8 mouse cellular contexts compared by ENCODE assay signal in the genomic region with DNA sequence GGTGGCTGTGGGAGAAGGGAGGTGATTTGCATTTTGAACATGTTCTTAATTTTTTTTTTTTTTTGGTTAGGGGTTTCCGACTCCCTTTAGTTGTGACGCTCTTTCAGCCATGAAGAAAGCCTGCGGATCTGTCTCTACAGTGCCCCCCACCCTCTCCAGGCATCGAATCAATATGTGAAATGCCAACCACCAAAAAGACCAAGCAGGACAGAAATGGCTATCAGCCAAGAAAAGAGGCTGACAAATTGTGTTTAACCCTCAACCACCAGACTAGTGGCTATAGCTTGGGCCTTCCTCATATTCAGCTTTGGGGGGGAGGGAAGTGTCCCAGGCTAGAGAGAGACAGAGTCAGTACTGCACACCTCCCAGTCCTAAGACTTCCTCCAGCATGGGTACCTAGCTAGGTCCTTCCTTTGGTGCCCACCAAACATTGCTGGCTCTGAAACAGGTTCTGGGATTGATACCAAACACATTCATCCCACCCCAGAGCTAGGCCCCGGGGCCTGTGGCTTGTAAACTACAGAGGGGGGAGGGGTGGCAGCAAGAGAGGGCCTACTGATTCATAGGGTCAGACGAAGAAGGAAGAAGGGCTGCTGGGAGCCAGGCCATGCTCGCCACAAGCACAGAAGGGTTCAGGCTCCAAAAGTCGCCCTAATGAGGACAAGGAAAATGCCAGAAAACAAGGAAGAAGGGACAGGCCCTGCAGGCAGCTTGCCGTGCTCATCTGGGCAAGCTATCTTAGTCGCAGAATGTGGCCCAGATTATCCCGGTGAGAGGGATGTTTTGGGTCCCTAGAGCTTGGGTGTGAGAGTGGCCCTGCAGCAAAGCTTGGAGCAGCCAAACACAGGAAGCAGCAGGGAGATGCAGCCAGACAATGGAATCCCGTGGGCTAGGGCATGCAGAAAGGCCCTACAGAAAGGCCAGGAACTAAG. TPM values are rescaled to one million over a fixed set of nuclear protein-coding genes. Genes with fewer than 3 reads are reported as not detected.
A peak's percentile ranks its signal among the peaks of the same experiment; 100 is the strongest.
DNase-seq lines count a peak whose midpoint lies in the region; ATAC-seq and TF ChIP-seq lines count a peak whose summit lies in the region.

No protein-coding gene starts in this region.

- ATAC-seq in intestine, embryonic 15.5 days, result no peak
- no peak for ATAC-seq in midbrain, embryonic 12.5 days (ENCODE audit: low FRiP score, low read depth)

- H3K36me3 ChIP-seq in kidney, adult 2 months (ENCODE audit: control insufficient read depth, insufficient read depth, low read length), result no peaks in the 10 kb centered on the region
- H3K36me3 ChIP-seq in intestine, embryonic 15.5 days, result no peaks in the 10 kb centered on the region
- H3K36me3 ChIP-seq in midbrain, embryonic 12.5 days, result peaks cover 13% of the 10 kb centered on the region; the same call in 1 of the 2 replicates

- peak overlapping the region; percentile 56 for H3K4me2 ChIP-seq in intestine, embryonic 15.5 days (replicated peaks)
- peak overlapping the region; percentile 40 for H3K4me2 ChIP-seq in midbrain, embryonic 12.5 days (replicated peaks)

- no peak for TF ChIP-seq CTCF in kidney, adult 2 months (conservative IDR thresholded peaks at IDR 0.05; ENCODE audit: insufficient read depth, insufficient read length, low read depth, low read length)
- TF ChIP-seq CTCF in brain, embryonic 14.5 days (IDR thresholded peaks at IDR 0.05; ENCODE audit: borderline replicate concordance, extremely low read depth, insufficient read depth, insufficient read length), result no peak

- H3K27me3 ChIP-seq in kidney, adult 2 months (replicated peaks; ENCODE audit: control insufficient read depth, insufficient read depth, low read length), result no peaks in the 10 kb centered on the region
- no peaks in the 10 kb centered on the region for H3K27me3 ChIP-seq in intestine, embryonic 15.5 days (replicated peaks)
- no peaks in the 10 kb centered on the region for H3K27me3 ChIP-seq in midbrain, embryonic 12.5 days

- peak; percentile 62 for DNase-seq in kidney, adult 2 months
- no peak for DNase-seq in kidney, adult 11 months
- peak; percentile 74 for DNase-seq in brain, embryonic 14.5 days (ENCODE audit: low read depth)
- DNase-seq in gastrocnemius, postnatal 25 days, result peak; percentile 81
- DNase-seq in right cerebral cortex, postnatal 4 days, result no peak
- DNase-seq in urinary bladder, postnatal 4 days (ENCODE audit: low spot score in 2 of 2), result no peak

- no peaks in the 10 kb centered on the region for H3K9me3 ChIP-seq in intestine, embryonic 15.5 days
- no peaks in the 10 kb centered on the region for H3K9me3 ChIP-seq in midbrain, embryonic 12.5 days

- peaks cover 45% of the 10 kb centered on the region for H3K4me1 ChIP-seq in kidney, adult 2 months (ENCODE audit: control insufficient read depth, insufficient read depth, low read length)
- peaks cover 64% of the 10 kb centered on the region for H3K4me1 ChIP-seq in intestine, embryonic 15.5 days (replicated peaks)
- H3K4me1 ChIP-seq in midbrain, embryonic 12.5 days, result peaks cover 81% of the 10 kb centered on the region

- peak overlapping the region; percentile 39; the same call in 1 of the 2 replicates for H3K4me3 ChIP-seq in kidney, adult 2 months (ENCODE audit: insufficient read depth, low read depth, low read length)
- peak overlapping the region; percentile 27 for H3K4me3 ChIP-seq in intestine, embryonic 15.5 days (replicated peaks)
- no peak overlapping the region for H3K4me3 ChIP-seq in midbrain, embryonic 12.5 days

- peak overlapping the region; percentile 33 for H3K9ac ChIP-seq in intestine, embryonic 15.5 days
- H3K9ac ChIP-seq in midbrain, embryonic 12.5 days (replicated peaks), result peak overlapping the region; percentile 52; the same call in 1 of the 2 replicates

- no peak for TF ChIP-seq POLR2A in kidney, adult 2 months (IDR thresholded peaks at IDR 0.05; ENCODE audit: low read depth, low read length)
- no peak for TF ChIP-seq POLR2A in brain, embryonic 14.5 days (IDR thresholded peaks at IDR 0.05; ENCODE audit: borderline replicate concordance, extremely low read depth, insufficient read depth, insufficient read length, poor library complexity, severe bottlenecking)

- peak overlapping the region; percentile 99 for H3K27ac ChIP-seq in kidney, adult 2 months (ENCODE audit: insufficient read depth, low read depth, low read length)
- H3K27ac ChIP-seq in intestine, embryonic 15.5 days, result peak overlapping the region; percentile 97
- peak overlapping the region; percentile 90 for H3K27ac ChIP-seq in midbrain, embryonic 12.5 days (replicated peaks)

- WGBS in kidney, adult 2 months, result 15% methylated on average over 12 of the region's 12 CpGs
- 13% methylated on average over 12 of the region's 12 CpGs for WGBS in intestine, embryonic 15.5 days
- WGBS in midbrain, embryonic 12.5 days, result 11% methylated on average over 12 of the region's 12 CpGs

RNA-seq across cellular contexts. Expression of a gene that starts 40.1 kb away (rescaled TPM):
- polyA plus RNA-seq in kidney, adult 2 months (2012; rRNA removed), result 27.7 and 29.0 TPM in 2 replicates
- polyA plus RNA-seq in brain, embryonic 14.5 days (2012; rRNA removed), result 49.7 and 75.8 TPM in 2 replicates
- total RNA-seq in gastrocnemius, postnatal 25 days (2021), result 10 to 100 TPM; 17.1 to 18.4 TPM
- polyA plus RNA-seq in intestine, embryonic 15.5 days (2015; fragmentation: Nextera tagmentation; extraction: Ambion mirVana), result 64.7 and 66.2 TPM in 2 replicates
- 70.6 and 71.2 TPM in 2 replicates for polyA plus RNA-seq in midbrain, embryonic 12.5 days (2016; fragmentation: Nextera tagmentation; extraction: Ambion mirVana)

Comparison
In these comparisons a context has a peak if more than half of its experiments do, and no peak if none do; other contexts are left out.
1. DNase-seq: peak in kidney, adult 2 months (single experiment), brain, embryonic 14.5 days (single experiment) and gastrocnemius, postnatal 25 days (single experiment); none in kidney, adult 11 months (single experiment), right cerebral cortex, postnatal 4 days (single experiment) and urinary bladder, postnatal 4 days (0 of 2).
2. Peak in every context shown above with its lines, with median percentiles within 50 percentile points of each other: H3K27ac ChIP-seq.